26 mouse cellular contexts compared by ENCODE assay signal in the genomic region with DNA sequence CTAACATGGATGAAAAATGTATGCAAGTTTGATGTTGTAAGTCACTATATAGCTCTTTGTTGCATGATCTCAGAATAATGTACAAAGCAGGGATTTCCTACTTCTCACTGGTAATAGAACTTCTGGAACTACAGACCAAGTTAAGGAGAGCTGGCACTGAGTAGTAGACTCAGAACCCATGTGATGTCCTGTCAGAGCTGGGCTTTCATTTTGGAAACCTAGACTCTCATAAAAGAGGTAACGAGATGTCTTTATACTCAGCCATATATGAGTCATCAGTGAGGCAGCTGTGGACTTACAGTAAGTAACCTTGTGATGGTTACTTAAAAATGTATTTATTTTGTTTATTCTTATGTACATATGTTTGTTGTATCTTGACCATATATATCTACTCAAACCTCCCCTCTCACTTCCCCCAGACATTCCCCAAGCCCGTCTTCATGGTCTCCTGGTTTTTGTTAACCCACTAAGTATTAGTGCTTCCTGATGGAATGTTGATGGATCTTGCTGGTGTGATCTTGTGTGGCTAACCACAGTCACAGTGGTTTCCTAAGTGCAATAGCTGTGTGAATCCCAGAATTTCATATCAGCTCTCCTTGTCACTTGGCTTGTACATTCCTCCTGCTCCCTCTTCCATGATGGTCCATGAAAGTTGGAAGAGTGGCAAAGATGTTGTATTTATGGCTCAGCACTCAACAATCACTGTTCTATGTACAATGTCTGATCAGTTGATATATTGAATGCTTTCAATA. TPM values are rescaled to one million over a fixed set of nuclear protein-coding genes. Genes with fewer than 3 reads are reported as not detected.
DNase-seq lines count a peak whose midpoint lies in the region; ATAC-seq and TF ChIP-seq lines count a peak whose summit lies in the region.
"Had no signal": no experiment of that assay in that cellular context is flagged by ENCODE, and none has a peak within 500 bp of the region (broad histone marks: within the 10 kb centered on the region; RNA-seq: fewer than 3 reads in every experiment).

No protein-coding gene starts in this region.

- no peak overlapping the region for H3K4me2 ChIP-seq in intestine, embryonic 14.5 days (ENCODE audit: low read length)
- no peak overlapping the region for H3K4me2 ChIP-seq in intestine, embryonic 16.5 days (ENCODE audit: low read depth, low read length)
- peak overlapping the region; percentile 52 for H3K4me2 ChIP-seq in myocyte (ENCODE audit: low read depth)
- H3K4me2 ChIP-seq: forebrain, embryonic 13.5 days; heart, embryonic 13.5 days; hindbrain, embryonic 14.5 days had no signal

- H3K79me2 ChIP-seq in myocyte (ENCODE audit: control insufficient read depth, insufficient read depth) = no peaks in the 10 kb centered on the region

- H3K9ac ChIP-seq in intestine, embryonic 14.5 days (ENCODE audit: low read length) = no peak overlapping the region
- no peak overlapping the region for H3K9ac ChIP-seq in intestine, embryonic 16.5 days (ENCODE audit: low read depth, low read length)
- H3K9ac ChIP-seq: forebrain, embryonic 13.5 days; heart, embryonic 13.5 days; hindbrain, embryonic 14.5 days had no signal

- H3K9me3 ChIP-seq in intestine, embryonic 14.5 days (ENCODE audit: control insufficient read depth, low read length) = peaks cover 4% of the 10 kb centered on the region; the same call in 1 of the 2 replicates
- H3K9me3 ChIP-seq in intestine, embryonic 16.5 days (ENCODE audit: control insufficient read depth, low read length) = no peaks in the 10 kb centered on the region
- H3K9me3 ChIP-seq: forebrain, embryonic 10.5 days; forebrain, embryonic 13.5 days; G1E; heart, embryonic 10.5 days; heart, embryonic 13.5 days had no signal

- H3ac ChIP-seq in myocyte (ENCODE audit: control insufficient read depth, insufficient read length) = no peak overlapping the region

- H3K4me1 ChIP-seq in intestine, embryonic 14.5 days (replicated peaks; ENCODE audit: control insufficient read depth, insufficient read depth, low read length) = no peaks in the 10 kb centered on the region
- no peaks in the 10 kb centered on the region for H3K4me1 ChIP-seq in intestine, embryonic 16.5 days (ENCODE audit: control insufficient read depth, insufficient read depth, low read length)
- H3K4me1 ChIP-seq: forebrain, embryonic 10.5 days; forebrain, embryonic 13.5 days; heart, embryonic 10.5 days; heart, embryonic 13.5 days had no signal

- no peaks in the 10 kb centered on the region for H3K27me3 ChIP-seq in intestine, embryonic 14.5 days (replicated peaks; ENCODE audit: control insufficient read depth, insufficient read depth, low read length)
- H3K27me3 ChIP-seq in intestine, embryonic 16.5 days (replicated peaks; ENCODE audit: control insufficient read depth, insufficient read depth, low read length) = no peaks in the 10 kb centered on the region
- H3K27me3 ChIP-seq in myocyte (ENCODE audit: control insufficient read depth, insufficient read depth, insufficient read length) = no peaks in the 10 kb centered on the region
- H3K27me3 ChIP-seq: CH12.LX; forebrain, embryonic 13.5 days; heart, embryonic 13.5 days had no signal

- no peaks in the 10 kb centered on the region for H3K36me3 ChIP-seq in intestine, embryonic 14.5 days (ENCODE audit: control insufficient read depth, insufficient read depth, low read length)
- H3K36me3 ChIP-seq in intestine, embryonic 16.5 days (ENCODE audit: control insufficient read depth, insufficient read depth, low read length) = no peaks in the 10 kb centered on the region
- no peaks in the 10 kb centered on the region for H3K36me3 ChIP-seq in myocyte (ENCODE audit: control insufficient read depth, insufficient read depth)
- H3K36me3 ChIP-seq: forebrain, embryonic 10.5 days; G1E; heart, embryonic 10.5 days; heart, embryonic 13.5 days had no signal

- no peak overlapping the region for H3K27ac ChIP-seq in intestine, embryonic 14.5 days (ENCODE audit: low read depth)
- H3K27ac ChIP-seq in intestine, embryonic 16.5 days (ENCODE audit: low read length) = no peak overlapping the region
- H3K27ac ChIP-seq: forebrain, embryonic 10.5 days; forebrain, embryonic 13.5 days; heart, adult 2 months; heart, embryonic 10.5 days; heart, embryonic 13.5 days; hindbrain, embryonic 14.5 days; hindbrain, postnatal 0 days had no signal

- no peak overlapping the region for H3K4me3 ChIP-seq in intestine, embryonic 14.5 days (ENCODE audit: low read depth, low read length)
- no peak overlapping the region for H3K4me3 ChIP-seq in intestine, embryonic 16.5 days (ENCODE audit: low read length)
- no peak overlapping the region for H3K4me3 ChIP-seq in myocyte
- H3K4me3 ChIP-seq: forebrain, embryonic 10.5 days; forebrain, embryonic 13.5 days; heart, adult 2 months; heart, embryonic 10.5 days; heart, embryonic 13.5 days had no signal

- ATAC-seq in intestine, embryonic 14.5 days (replicated peaks; ENCODE audit: low FRiP score, low TSS enrichment, low read depth) = no peak
- no peak for ATAC-seq in intestine, embryonic 16.5 days
- no peak for ATAC-seq in megakaryocyte progenitor cell, adult 5-6 weeks (replicated peaks; ENCODE audit: poor library complexity)
- ATAC-seq: forebrain, embryonic 13.5 days; forebrain, embryonic 16.5 days; hindbrain, postnatal 0 days; inflammation-experienced regulatory T-cells, adult 6 months had no signal

- intact Hi-C loops in left cerebral cortex, postnatal 25 days (cut with DNase I) = no loop called here

- DNase-seq in intestine, embryonic 14.5 days (ENCODE audit: low spot score) = peak; percentile 1
- peak; percentile 56 for DNase-seq in Muller cell, postnatal 12 days (ENCODE audit: inconsistent ontology term)
- no peak for DNase-seq in left cerebral cortex, postnatal 25 days (ENCODE audit: low spot score in 2 of 2)
- DNase-seq: adrenal gland, postnatal 10 days; cerebellum, adult 11-12 months; cerebellum, adult 9-10 months; cerebellum, postnatal 14 days; gastrocnemius, postnatal 10 days; gastrocnemius, postnatal 36 days; heart, adult 2 months; heart, postnatal 14 days; heart, postnatal 4 days; kidney, adult 11 months had no signal

- no peak for TF ChIP-seq POLR2A in myocyte (IDR thresholded peaks at IDR 0.05; ENCODE audit: insufficient read length, low read depth)

- 86% methylated on average over 2 of the region's 2 CpGs for WGBS in intestine, embryonic 14.5 days
- WGBS in intestine, embryonic 16.5 days = 78% methylated on average over 2 of the region's 2 CpGs

TF ChIP-seq in myocyte, 11 proteins besides CTCF, POLR2A, EP300 and RAD21:
- TF ChIP-seq POLR2AphosphoS2 (IDR thresholded peaks at IDR 0.05; ENCODE audit: insufficient read length, low read depth) = no peak
- TF ChIP-seq MYOG (IDR thresholded peaks at IDR 0.05; ENCODE audit: control insufficient read depth in 1 of 3, insufficient read depth in 1 of 3, insufficient read length in 2 of 3, low read depth in 2 of 3) = peak in 1 of 3 experiments; percentile 25
- no peak for TF ChIP-seq E2F4 (IDR thresholded peaks at IDR 0.05; ENCODE audit: insufficient read depth)
- TF ChIP-seq USF1 (IDR thresholded peaks at IDR 0.05; ENCODE audit: low read depth) = peak; percentile 84
- TF ChIP-seq MYOD1 (IDR thresholded peaks at IDR 0.05; ENCODE audit: control insufficient read depth in 1 of 3, insufficient read length in 2 of 3, low read depth in 2 of 3) = peak in 1 of 3 experiments; percentile 20
- no peak for TF ChIP-seq SRF (IDR thresholded peaks at IDR 0.05; ENCODE audit: control insufficient read depth, insufficient read length, low read depth)
- TF ChIP-seq MAX (IDR thresholded peaks at IDR 0.05; ENCODE audit: low read depth) = no peak
- peak; percentile 28 for TF ChIP-seq TCF12 (IDR thresholded peaks at IDR 0.05; ENCODE audit: insufficient read depth, poor library complexity, severe bottlenecking)
- TF ChIP-seq CEBPB (IDR thresholded peaks at IDR 0.05; ENCODE audit: insufficient read depth, poor library complexity, severe bottlenecking) = peak; percentile 69; the same call in 1 of the 2 replicates

RNA-seq across cellular contexts. Expression of a gene that starts 57.2 kb away (rescaled TPM):
- polyA plus RNA-seq in intestine, embryonic 14.5 days (2014; fragmentation: Nextera tagmentation; extraction: Ambion mirVana) = 30.4 and 31.5 TPM in 2 replicates
- 22.3 and 25.0 TPM in 2 replicates for polyA plus RNA-seq in intestine, embryonic 16.5 days (2015; fragmentation: Nextera tagmentation; extraction: Ambion mirVana)
- 102 TPM for polyA plus RNA-seq in myocyte (2012; fragmentation: generic; extraction: Trizol)
- 10 to 100 TPM; 42.5 to 42.6 TPM for total RNA-seq in left cerebral cortex, postnatal 25 days (2021)
- 53.3 and 53.8 TPM in 2 replicates for total RNA-seq in megakaryocyte progenitor cell, adult 5-6 weeks (2015)
- 87.6 and 111 TPM in 2 replicates for total RNA-seq in megakaryocyte progenitor cell, adult 5-6 weeks (2017)

Comparison
In these comparisons a context has a peak if more than half of its experiments do, and no peak if none do; other contexts are left out.
1. DNase-seq: peak in intestine, embryonic 14.5 days (single experiment) and Muller cell, postnatal 12 days (single experiment); none in left cerebral cortex, postnatal 25 days (0 of 2).